Mouse (Mus musculus): Measurements from ENCODE around the gene Dnajb3.
"Not testable (repeated sequence)": the region's sequence is repeated elsewhere in the genome, so short reads cannot be mapped to it uniquely, and the experiment has no call there.

The Dnajb3 gene

DNA sequence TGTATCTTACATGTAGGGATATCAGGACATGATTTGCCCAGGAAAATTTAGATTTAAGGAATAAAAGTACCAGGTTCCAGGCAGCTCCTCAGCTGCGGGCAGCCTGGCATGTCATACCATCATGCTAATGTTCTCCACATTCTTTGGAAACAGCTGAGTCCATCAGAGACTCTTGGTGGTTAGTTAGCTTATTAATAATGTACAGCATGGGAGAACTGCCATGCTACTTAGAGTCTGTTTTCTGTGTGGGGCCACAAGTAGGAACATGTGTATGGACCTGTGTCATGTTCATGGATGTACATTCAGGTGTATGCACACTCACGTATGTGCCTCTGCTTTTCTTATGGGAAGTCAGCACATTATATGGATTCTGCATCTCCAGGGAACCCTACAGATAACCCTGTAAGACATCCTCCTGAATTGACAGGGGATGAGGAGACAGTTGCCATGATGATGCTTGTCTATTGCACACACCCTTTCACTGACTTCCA, 8.9 kb upstream of the Dnajb3 start:
- no peak for DNase-seq

DNA sequence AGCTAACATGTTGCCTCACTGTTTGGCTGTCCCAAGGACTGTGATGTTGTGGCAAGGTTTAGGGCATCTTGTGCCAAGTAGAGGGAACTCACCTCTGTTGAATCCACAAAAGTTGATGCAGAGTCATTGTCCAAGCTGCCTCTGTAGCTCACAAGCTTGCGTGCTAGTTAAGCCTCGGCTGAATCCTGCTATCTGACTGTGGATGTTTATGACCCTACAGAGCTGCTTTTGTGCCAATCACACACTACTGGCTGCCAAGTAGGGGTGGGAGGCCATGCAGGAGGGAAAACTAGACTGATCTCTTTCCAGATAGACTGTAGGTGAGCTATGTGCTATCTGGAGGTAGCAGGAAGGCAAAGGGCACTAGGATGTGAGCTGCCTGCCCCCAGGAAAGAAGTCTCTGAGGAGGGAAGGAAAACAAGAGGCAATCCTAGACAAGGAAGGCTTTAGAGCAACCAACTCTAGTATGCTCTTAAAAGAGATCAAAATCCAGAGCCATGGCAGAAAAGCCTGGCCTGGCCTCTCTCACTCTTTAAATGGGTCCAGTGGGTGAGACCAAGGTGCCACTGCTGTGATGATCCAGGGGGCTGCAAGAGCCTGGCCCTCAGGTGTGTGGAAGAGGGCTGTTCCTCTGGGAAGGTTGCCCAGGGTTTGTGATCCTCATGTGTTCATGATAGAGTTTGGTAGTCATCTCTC, 8.3 kb upstream of the Dnajb3 start:
- DNase-seq, result no peak

DNA sequence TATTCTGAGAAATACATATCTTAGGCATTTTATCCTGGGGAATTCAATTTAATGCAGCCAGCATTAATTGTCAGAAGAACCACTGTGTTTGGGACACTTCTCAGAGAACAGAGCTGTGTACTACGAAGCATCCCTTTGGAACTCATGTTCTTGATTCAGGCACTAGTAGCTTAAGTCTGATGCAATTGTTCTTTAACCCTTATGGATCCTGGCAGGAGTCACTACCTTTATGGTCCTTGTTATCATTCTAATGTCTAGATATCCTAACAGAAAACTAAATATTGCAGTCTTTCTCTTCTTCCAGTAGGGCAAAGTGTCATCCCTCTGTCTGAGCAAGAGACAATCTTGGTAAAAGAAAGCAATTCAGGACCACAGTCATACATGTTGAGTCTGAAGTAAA, 7.5 kb upstream of the Dnajb3 start:
- no peak for DNase-seq

DNA sequence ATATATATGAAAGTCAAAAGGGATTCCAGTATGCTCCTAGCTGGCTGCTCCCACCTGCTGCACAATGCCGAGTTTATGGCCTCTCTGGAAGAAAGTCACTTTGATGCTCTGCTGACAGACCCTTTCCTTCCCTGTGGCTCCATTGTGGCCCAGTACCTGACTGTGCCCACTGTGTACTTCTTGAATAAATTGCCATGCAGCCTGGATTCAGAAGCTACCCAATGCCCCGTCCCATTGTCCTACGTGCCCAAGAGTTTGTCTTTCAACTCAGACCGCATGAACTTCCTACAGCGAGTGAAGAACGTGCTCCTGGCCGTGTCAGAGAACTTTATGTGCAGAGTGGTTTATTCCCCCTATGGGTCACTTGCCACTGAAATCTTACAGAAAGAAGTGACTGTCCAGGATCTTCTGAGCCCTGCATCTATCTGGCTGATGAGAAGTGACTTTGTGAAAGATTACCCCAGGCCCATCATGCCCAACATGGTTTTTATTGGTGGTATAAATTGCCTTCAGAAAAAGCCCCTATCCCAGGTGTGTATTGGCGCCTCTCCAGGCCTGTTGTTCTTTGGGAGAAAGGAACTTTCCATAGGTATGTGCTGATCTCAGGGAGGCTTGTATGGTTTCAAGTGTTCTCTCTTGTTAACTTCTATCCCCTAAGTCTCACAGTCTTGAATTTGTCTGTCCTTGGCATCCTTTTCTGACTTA, 6.9 kb upstream of the Dnajb3 start:
- no peak for DNase-seq

DNA sequence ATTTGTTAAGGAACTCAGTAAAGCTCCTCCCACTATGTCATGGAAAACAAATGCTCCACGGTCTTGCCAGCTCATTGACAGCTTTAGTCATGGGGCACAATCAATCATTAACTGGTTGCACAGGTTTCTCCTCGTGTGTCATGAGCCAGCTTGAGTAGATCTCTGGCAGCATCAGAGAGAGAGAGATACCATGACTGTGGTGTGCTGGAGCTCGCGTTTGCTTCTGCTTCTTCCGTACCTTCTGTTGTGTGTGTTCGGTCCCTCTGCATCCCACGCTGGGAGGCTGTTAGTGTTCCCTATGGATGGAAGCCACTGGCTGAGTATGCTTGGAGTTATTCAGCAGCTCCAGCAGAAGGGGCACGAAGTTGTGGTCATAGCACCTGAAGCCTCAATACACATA, 6.2 kb upstream of the Dnajb3 start, which contains the start of gene Ugt1a1:
Ugt1a1 (plus strand) TSS at position 148 of the 400 bp plus-strand sequence.
- DNase-seq, result peak; percentile 57 to 62

DNA sequence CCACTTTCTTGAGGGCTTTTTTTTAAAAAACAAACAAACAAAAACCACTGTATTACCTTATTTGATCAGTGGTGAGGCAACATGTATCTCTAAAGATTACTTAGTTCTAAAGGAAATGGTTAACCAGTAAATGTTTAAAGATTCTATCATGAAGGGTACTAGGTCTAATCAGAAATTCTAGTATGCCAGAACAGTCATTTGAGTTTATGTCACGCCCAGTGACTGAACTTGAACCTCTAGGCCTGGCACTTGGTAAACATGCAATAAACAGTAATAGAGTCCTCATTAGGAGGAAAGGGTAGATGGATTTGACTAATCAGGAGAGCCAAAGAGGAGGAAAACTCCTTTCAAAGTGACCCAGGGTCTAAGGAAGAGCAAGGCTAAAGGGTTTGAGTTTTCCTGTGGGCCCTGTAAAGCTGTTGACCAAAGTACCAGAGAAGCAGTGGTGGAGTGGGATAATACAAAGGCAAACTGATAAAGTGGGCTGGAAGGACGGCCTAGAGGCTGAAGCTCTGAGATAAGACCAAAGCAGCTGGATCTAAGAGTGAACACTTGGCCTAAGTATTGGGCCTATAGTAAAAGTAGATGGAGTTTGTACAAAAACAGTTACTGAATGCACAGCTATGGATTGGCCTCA, 1.4 kb upstream of the Dnajb3 start:
- DNase-seq, result no peak

DNA sequence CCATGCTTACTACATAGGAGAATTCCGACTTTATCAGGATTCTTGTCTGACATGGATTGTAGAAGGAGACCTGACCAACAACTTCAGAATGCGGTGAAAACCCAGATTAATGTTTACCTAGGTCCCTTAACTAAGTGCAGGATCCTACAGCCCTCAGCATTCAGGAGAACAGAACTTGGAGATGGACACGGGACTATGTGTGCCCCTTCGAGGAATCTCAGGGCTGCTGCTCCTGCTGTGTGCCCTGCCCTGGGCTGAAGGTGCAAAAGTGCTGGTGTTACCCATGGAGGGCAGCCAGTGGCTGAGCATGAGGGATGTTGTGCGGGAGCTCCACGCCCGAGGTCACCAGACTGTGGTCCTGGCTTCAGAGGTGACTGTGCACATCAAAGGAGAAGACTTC, 5.1 kb downstream of the Dnajb3 start, which contains the start of gene Ugt1a2:
Ugt1a2 (plus strand) TSS at position 146 of the 400 bp plus-strand sequence.
- DNase-seq, result peak; percentile 43 to 78

DNA sequence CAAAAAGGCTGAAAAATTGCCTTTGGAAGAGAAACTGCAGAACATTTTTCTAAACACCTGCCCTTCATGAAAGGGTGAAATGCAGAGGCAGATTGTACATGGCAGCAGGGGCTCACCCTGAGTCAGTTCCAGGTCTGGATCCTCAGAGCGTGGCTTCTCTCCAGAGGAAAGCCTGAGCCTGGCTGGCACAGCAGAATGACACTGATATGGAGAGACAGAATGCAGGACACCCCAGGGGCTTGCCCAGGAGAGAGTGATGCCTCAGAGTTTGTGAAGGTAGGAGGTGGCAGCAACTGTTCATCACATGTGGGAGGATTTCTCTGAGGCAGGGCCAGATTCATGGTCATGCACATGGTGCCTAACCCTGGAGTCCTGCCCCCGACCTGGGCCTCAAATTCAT, 5.6 kb downstream of the Dnajb3 start:
- no peak for DNase-seq

DNA sequence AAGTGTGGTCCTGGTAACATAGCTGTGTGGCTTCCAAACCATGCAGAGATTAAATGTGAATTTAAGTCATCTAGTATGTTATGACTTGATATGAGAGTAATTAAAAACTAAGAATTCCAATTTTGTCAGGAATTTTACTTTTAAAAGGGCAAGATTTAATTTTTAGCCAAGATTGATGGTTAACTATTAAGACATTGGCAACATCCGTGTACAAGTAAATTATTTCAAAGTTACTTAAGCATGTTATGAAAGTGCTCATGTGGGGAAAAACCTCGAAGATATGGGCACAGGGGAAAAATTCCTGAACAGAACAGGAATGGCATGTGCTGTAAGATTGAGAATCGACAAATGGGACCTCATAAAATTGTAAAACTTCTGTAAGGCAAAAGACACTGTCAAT, 8.1 kb downstream of the Dnajb3 start:
- peak in 1 of 2 experiments; percentile 59 for DNase-seq

DNA sequence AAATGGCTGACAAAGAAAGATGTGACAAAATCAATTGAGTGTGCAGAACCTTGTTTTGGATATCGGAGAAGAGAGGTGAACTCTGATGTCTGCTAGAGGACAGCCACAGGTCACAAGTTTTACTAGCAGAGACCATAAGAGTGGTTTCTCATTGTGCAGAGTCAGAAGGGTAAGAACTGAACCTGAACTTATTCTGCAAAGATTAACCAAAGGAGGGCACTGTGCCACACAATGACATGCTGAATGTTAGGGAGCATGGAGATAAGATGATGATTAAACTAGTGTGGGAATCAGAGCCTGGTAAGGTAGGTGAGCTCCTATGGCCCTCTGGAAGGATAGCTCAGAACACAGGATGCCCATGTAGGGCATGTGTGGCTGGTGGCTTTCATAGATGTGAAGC, 9.9 kb downstream of the Dnajb3 start:
- peak; percentile 87 to 93 for DNase-seq

DNA sequence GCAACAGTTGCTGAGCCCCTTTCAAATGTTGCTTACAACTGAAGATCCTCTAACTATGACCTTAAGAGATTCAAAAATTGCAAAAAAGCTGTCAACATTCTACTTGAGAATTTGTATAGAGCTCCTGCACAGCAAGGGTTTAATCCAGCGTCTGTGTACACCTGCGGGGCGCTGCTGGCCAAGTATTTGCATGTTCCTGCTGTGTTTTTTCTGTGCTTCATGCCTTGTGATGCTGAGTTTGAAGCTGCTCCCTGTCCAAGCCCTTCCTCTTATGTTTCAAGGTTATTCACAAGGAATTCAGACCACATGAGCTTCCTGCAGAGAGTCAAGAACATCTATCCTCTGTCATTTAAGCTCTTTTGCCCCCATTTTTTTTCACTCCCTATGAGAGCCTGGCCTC, 13.4 kb downstream of the Dnajb3 start:
- DNase-seq, result no peak

DNA sequence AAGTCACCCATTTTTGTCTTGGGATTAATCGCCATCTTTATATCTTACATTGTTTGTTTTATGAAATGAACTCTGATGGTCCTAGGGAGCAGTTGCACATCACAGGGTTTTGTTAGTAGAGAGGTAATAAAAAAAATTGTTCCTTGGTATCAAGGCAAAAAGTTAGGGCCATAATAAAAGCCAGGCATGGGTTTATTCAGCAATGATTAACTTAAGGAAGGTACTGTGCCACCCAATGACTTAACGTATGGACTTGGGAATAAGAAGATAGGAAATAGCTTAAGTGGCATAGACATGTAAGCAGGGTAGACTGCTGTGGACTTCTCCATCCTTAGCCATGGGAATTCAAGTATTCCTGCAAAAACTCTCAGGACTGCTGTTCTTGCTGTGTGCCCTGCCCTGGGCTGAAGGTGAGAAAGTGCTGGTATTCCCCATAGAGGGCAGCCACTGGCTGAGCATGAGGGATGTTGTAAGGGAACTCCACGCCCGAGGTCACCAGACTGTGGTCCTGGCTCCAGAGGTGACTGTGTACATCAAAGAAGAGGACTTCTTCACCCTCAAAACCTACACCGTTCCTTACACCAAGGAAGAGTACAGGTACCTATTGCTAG, 19.2 kb downstream of the Dnajb3 start:
- DNase-seq, result no peak

DNA sequence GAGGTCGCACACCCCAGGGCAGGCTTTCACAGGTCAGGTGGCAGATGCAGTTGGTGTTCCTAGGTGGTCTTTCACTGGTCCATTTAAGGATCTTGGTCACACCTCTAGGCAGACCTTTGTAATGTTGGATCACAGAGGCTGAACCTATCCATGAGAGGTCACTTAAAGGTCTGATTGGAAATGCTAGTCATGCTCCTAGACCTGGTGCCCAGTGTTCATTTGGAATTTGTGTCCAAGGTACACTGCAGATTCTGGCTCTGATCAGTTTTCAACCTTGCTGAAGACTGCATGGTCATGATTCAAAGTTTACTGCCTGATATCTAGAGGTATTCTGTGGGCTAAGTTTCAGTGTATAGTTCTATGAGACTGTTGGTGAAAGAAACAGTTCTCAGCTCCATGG, 25.9 kb downstream of the Dnajb3 start:
- DNase-seq, result peak; percentile 22 to 45

DNA sequence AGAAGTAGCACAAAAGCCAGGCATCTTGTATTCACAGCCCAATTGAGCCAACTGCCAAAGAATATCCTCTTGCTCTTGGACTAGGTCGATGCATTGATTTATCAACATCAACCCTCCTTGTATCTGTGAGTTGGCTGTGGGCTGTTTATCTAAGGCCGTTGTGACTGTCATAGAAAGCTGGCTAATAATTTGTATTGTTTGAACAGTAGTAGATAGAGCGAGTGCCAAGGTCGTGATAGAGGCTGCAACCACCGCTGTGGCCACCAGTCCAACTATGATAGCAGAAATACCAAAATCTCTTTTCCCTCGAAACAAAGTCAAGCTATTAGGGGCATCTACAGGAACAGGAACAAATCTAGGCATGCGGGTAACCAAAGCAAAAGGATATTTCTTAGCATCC, 33.4 kb downstream of the Dnajb3 start:
- DNase-seq, result not testable (repeated sequence)

DNA sequence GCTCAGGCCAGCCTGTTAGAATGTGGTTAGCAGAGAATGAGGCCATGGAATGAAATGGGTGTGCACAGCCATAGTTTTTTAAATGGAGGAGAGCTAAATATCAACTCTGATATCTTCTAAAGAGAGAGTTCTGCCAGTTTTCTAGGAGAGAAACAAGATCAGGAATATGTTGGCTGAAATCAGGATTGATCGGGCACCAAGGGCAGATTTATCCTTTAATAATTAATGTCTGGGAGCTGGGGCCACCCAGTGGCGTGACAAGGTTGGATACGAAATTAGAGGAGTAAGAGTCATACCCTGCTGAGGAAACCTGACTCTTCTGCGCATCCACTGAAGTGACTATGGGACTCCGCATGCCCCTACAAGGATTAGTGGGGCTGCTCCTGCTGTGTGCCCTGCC, 39.9 kb downstream of the Dnajb3 start, which contains the start of gene Ugt1a5:
Ugt1a5 (plus strand) TSS at position 302 of the 400 bp plus-strand sequence.
- DNase-seq, result no peak

DNA sequence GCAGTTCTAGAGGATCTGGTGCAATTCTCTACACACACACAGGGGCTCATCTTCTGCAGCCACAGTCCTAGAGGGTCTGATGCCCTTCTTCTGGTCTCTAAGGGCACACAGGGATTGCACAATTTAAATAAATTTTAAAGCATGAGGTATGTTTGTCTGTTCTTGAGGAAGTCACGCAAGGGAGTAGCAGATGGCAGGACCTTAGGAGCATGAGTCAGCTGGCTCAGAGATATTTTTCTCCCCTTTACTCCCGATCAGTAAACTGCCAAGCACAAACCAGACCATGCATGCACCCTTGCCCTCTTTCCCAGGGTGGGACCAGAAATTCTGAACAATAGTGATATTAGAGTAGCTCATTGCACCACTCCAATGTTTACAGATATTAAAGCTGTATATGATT, 47.2 kb downstream of the Dnajb3 start:
- no peak for DNase-seq

Data from kidney, adult 8-10 months (tissue).